Mouse (Mus musculus) testis, adult 2 months (tissue): ENCODE data around the gene Skap1.

ENCODE experiments used
- CTCF ChIP-seq: fragments of 200-500 bp; IDR thresholded peaks from 2 replicates; pipeline ENCODE4 v1.5.1; 2012; ENCODE audit warnings: low read depth, mild to moderate bottlenecking, inconsistent platforms, low read length, moderate library complexity; ENCODE audit not compliant: control insufficient read depth, insufficient read depth, insufficient replicate concordance
- POLR2A ChIP-seq: fragments of 200-500 bp; IDR thresholded peaks from 2 replicates; pipeline ENCODE4 v1.6.1; 2012; ENCODE audit warnings: low read depth, mild to moderate bottlenecking, inconsistent platforms, low read length, moderate library complexity; ENCODE audit not compliant: control insufficient read depth

DNA sequence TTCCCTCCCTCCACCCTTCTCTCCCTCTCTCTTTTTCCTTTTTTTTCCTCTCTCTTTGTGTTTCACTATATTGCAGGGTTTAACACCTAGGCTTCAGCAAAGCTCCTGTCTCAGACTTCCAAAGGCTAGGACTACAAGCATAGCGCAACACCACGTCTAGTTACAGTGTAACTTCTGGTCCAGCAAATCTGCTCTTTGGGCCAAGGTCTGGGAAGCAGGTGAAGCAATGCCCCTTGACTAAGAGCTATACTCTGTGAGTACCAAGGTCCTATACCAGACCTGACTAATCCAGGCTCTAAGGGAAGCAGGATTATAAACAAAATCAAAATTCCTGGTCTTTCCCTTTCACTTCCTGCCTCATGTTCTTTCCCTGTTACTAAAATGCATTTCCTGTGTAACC is 35.3 kb upstream of the Skap1 start:
- TF ChIP-seq CTCF = no peak
- TF ChIP-seq POLR2A = no peak
